Mouse (Mus musculus): ENCODE measurements around the gene Klhl32. TPM values are rescaled to one million over a fixed set of nuclear protein-coding genes. Genes with fewer than 3 reads are reported as not detected.

Klhl32 gene
- polyA plus RNA-seq (2017; shearing (Covaris generic)): 0.08 TPM

DNA sequence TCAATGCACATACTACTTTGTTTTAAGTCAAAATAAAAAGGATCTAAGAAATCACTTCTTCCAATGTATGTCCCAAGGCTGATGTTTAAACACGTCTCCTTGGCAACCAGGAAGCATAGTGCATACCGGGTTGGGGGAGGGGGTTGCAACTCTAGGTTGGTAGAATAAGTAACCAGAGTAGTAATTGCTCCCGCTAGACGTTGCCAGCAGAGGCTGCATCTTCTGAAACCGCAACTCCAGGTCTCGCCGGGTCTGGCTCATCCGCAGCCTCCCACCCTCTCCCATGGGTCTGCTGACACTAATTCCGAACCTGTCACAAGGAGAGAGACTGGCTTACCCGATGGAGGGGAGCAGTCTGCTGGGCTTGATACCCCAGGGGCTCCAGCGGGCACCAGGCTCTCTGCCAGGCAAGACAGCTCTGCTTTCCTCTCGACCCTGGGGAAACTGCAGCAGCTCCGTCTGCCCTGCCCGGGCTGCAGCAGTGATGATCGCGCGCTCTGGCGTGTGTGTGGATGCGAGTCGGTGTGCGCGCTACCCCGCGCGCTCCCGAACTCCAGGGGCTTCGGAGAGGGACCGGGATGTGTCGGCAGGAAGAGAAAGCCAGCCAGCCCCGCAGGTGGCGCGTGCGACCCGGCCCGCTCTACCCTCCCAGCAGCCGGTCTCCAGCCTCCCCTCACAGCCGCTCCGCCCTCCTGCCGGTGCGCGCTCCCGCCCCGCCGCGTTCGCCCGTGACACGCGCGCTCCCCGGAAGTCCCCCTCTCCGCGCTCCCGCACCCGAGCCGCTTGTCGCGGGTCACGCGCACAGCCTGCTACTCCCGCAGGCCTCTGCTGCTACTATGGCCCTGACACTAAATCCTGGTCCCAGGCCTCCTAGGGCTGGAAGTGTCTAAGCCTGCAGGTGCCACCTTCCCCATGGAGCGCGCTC lies at the start of gene Klhl32:
Gene Klhl32 (minus strand): TSS at position 724 of the 925 bp plus-strand sequence.

GRCm38 (mm10) chr4:24897851-24898515 lies 47.1 kb upstream of the Klhl32 start, which contains the start of gene Ndufaf4:
Gene Ndufaf4 (plus strand): TSS chr4:24898083.

Other genes with a start within 250 kb of the Klhl32 start
- 32.0 TPM for gene Ndufaf4, start 47.0 kb upstream of the Klhl32 start, polyA plus RNA-seq (2017; shearing (Covaris generic))
- gene Gpr63, start 115.3 kb upstream of the Klhl32 start, polyA plus RNA-seq (2017; shearing (Covaris generic)): not detected